Mouse (Mus musculus): ENCODE measurements around the gene Kdm6b.
"Not testable (repeated sequence)": the region's sequence is repeated elsewhere in the genome, so short reads cannot be mapped to it uniquely, and the experiment has no call there.

Kdm6b gene

DNA sequence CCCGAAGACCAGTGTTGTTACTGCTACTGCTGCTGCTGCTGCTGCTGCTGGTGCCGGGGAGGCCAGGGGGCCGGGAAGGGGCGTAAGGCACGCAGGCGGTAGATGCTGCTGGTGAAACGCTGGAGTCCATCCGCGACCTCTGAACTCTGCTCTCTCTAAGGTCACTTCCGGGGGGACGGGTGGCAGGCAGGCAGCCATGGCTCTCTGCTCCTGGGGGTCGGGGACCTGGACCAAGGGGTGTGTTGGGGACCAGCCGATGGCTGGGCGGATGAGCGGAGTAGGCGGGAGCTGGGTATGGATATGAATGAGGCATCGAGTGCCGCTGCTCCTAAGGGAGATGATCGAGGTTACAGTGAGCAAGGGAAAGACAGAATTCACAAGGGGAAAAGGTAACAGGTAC lies 7.2 kb downstream of the Kdm6b start:
- no peak for DNase-seq (ENCODE audit: low spot score)

DNA sequence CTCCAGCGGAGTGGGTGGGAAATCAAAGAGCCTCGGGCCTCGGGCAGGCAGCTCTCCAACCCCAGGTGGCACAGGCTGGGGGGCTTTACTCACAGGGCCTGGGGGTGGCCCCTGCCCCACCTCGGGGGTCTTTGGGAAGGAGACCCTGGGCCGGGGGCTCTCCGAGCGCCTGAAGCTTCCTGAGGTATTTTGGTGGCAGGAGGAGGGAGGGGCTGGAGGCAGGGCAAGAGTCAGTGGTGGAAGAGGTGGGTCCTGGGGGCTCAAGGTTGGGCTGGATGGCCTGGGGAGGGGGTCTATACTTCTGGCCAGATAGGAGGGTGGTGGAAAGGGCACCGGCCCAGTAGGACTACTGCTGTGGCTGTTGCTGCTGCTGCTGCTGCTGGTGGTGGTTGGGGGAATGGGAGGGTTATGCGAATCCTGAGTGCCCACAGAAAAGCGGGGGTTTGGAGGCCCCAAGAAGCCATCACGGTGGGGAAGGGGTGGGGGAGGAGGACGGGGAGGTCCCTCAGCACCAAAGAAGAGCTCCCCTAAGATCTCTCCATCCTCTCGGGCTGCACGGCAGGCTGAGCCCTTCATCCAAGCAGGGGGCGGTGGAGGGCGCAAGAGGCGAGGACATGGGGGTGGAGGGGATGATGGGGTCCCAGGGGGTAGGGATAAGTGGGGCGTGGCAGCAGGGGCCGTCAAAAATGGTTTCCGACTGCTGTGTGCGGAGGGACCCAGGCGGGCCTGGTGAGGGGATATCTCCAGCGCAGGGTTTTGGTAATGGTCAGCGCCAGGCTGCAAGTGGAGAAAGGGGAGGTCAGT lies 7.9 kb downstream of the Kdm6b start:
- no peak for DNase-seq (ENCODE audit: low spot score)

DNA sequence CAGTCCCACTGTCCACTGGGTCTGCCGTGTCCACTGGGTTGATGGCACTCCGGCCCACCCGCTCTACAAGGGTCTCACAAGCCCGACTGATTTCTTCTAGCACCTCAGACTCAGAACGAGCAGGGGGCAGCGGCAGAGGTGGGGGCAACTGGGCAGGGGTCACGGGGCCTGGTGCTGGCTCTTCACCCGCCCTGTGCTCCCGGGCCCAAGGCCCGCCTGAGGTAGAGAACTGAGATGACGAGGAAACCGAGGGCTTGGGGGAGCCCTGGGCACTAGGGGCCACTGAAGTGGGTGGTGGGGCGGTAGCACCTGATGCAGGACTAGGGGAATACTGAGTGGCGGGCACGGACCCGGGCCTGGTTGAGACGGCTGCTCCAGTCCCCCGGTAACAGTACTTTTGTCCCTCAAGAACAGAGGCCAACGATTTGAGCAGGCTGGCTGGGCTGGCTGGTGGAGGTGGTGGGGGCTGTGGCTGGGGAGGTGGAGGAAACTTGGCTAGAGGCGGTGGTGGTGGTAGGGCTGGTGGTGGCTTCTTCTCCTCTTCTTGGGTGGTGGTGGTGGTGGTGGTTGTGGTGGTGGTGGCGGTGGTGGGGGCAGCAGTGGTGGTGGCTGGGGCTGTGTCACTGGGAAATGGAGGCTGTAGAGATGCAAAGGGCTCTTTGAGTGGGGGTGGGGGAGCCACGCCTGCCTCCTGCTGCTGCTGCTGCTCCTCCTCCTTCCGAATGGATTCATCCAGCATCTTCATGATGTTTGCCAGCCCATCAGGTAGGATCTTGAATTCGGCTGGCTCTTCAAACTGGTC lies 8.7 kb downstream of the Kdm6b start:
- no peak for DNase-seq (ENCODE audit: low spot score)

DNA sequence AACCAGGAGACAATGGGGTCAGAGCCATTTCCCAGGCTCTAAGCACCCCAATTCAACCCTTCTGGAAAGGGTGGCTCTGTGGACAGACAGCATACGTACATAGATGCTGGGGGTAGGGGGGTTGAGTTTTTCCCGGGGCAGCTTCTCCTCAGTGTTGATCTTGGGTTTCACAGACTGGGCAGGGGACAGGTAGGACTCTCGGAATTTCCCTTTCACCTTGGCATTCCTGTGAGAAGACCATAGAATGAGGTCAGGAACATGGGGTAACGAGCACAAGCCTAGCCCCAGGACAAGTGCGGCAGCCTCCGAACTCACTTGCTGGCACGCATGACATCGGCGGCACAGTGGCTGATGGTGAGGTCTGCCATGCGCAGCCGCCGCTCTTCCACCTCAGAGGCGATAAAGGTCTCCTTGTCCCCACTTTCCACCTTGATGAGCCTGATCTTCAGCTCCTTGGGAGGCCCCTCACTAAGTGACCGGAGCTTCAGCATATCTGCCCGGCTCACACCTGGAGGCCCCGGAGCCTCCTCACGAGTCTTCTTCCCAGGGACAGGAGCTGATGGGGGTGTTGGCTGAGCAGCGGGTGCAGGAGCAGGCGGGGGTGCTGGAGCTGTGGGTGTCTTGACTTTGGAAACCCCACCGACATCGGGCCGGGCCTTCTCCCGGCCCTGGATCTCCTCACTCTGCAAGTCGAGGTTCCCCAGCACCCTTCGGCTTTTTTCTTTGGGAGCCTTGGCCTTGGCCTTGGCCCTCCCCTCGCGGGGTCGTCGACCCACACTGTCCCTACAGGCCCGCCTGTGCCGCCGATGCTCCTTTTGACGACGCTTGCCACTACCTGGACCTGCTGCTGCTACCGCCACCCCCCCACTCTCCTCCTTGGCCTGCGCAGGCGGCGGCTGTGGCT lies 9.5 kb downstream of the Kdm6b start:
- no peak for DNase-seq (ENCODE audit: low spot score)

DNA sequence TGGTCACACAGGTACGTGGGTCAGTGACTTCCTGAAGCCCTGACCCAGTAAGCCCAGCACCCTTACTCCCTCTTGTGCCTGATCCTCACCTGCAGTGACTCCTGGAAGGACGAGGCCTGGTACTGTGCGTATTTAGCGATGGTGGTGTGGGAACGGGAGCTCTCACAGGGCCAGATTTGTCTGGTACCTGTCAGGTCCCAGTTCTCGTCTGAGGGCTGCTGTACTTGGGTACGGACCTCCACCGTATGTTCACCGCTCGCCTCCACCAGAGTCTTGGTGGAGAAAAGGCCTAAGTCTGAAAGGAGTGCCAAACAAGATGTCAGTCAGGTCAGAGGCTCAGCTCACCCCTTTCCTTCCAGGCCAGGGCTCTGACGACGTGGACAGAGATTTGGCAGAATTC lies 11.5 kb downstream of the Kdm6b start:
- no peak for DNase-seq (ENCODE audit: low spot score)

DNA sequence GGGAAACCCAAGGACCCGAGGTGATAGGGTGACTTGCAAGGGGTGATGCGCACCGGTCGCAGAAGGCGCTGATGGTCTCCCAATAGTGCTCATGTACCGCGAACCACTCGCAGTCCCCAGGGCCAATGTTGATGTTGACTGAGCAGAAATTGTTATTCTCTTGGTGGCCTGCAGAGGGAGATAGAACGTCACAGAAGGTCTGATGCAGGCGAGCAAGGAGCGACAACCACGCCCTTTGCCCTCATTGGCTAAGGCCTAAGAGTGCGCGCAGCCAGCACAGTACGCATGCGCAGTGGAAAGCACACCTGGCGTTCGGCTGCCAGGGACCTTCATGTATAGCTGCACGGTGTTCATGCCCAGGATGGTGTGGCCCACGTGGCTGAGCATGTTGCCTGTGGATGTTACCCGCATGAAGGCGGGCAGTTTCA lies 12.3 kb downstream of the Kdm6b start:
- peak; percentile 95 for DNase-seq (ENCODE audit: low spot score)

DNA sequence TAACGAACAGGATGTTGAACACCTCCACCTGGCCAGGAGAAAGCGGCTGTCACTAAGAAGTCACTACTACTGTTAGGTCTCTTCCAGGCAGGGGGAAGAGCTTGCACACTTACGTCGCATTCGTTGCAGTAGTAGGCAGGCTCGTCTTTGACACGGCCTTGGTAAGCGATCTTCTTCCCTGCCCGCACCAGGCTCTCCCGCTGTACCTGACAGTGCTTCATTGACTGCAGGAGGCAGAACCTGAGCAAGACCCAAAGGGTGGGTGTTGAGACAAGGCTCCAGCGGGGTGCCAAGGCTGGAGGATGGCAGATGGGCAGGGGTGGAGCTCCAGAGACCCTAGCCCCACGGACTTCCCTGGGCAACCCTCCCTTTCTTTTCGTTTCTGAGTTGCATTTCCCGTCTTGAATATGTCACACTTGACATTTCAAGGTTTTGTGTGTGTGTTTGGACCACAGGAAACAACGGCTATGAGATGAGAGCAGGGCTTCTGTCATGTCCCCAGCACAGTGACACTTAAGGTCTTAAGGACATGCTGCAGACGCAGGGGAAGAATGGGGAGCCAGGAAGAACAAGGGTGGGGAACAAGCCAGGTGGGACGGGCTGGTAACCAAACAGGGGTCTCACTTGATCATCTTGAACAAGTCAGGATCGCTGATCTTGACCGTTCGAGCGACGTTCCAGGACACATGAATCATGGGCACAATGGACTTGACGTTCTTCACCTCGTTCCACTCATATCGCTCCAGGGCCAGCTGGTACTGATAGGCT lies 13.2 kb downstream of the Kdm6b start:
- no peak for DNase-seq (ENCODE audit: low spot score)

DNA sequence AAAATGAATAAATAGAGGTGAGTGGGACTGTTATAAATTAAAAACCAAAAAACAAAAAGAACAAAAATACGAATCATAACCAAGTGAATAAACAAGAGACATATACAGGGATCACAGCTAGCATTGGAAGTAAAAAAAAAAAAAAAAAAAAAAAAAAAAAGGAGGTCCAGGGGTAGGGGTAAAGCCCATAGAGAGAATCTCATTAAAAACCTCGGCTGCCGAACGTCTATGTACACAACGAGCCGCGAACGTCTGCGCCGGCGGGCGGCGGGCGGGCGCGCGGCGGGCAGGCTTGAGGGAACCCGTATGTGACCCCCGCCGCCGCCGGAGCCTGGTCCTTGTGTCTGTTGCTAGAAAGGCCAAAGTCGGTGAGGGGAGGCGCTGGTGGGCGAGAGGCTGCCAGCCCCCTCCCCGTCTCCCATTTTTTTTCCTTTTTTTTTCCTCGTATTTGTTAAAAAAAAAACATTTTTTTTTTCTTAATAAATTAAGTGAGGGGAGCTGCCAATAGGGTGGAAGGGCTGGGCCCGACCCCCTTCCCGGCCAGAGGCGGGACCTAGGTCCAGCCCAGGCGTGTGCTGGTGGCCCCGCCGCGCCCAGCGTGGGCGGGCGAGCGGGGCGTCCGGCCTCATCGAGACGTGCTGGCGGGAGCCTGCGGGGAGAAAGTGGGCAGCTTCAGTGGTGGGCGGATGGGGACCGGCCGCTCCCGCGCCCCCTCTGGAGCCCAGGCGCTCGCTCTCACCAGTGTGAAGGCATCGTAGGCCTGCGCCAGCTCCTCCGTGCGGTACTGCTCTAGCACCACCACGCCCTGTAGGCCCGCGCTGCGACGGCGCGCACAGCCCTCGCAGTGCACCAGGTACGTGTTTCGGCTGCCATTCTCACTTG lies 14.0 kb downstream of the Kdm6b start:
- DNase-seq (ENCODE audit: low spot score), result peak; percentile 27

DNA sequence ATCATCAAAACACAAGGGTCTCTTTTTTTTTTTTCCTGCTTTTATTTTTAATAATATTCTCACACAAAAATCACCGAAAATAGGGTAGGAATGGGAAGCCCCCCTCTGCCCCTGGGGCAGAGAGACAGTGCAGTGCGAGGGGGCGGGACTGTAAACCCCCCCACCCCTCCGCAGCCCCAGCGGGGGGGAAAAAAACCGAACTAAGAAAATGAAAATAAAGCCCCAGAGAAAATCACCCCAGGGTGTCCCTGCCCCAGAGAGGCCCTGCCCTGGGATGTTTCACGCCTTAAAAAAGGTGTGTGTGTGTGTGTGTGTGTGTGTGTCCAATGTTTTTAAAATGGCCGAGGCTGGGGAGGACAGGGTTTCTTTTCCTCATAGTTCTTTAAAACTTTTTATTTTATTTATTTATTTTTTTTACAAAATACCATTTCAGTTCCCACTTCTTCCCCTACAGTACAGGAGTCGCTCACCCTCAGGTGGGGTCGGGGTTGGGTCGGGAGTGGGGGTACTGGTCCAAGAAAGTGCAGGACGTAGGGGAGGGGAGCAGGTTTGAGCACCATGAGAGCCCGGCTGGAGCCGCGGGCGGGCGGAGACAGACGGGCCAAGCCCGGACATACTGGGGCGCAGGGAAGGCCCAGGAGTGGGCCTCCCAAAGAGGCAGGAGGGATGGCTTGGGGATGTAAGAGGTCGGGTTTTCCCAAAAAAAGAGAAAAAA lies 14.8 kb downstream of the Kdm6b start:
- DNase-seq (ENCODE audit: low spot score), result peak; percentile 15

DNA sequence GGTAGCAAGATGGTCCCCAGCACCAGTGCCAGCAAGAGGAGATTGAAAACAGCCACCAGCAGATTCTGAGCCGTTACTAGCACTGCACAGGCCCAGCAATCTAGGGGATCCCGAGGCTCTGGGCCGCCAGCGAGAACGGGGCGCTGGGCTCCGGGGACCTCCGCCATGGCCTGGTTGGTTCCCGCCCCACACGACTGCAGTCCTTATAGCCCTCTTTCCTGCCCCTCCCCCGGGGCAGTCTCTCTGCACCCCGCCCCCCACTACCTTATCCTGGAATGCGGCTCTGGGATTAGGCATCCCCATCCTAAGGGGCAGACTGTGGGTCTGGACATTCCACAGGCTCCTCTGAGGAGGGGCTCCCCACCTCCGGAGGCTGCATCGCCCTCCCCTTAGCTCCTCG lies 15.4 kb downstream of the Kdm6b start, which contains the start of gene Tmem88:
Tmem88 (minus strand) TSS at position 176 of the 400 bp plus-strand sequence.
- peak; percentile 27 for DNase-seq (ENCODE audit: low spot score)

DNA sequence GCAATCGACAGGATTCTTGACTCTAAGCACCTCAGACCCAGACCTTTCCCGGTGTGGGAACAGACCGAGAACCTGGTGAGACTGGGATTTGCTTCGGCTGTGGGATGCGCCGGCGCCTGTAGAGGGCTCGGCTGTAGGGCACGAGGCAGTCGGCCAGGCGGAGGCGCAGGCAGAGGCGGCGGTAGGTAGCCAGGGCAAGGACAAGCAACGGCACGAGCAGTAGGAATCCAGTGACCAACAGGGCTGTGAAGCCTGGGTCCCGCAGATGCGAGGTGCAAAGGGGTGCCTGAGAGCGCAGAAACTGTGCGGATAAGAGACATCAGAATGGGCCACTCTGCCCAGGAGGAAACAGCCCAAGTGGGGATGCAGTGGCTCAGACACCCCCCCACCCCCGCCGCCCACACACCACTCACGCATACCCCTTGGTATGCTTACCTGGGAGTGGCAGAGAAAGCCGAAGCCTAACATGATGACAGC lies 15.9 kb downstream of the Kdm6b start:
- DNase-seq (ENCODE audit: low spot score), result peak; percentile 41

DNA sequence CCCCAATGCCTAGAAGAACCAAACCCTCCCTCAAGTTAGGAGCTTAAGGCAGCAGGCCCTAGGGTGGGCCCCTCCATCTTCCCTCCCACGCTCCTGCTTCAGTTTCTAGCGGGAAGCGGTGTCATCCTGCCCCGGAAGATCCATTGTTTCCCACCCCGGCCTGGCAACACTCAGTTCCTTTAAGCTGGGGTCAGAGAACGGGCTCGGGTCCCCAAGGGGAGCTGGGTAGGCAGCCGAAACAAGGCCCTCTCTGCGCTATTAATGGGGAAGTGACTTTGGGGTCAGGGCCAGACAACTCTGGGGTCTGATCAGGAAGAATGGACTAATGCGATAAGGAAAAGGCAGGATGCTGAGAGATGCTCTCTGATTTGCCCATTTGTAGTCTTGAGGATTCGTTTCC lies 16.7 kb downstream of the Kdm6b start:
- DNase-seq (ENCODE audit: low spot score), result peak; percentile 20

DNA sequence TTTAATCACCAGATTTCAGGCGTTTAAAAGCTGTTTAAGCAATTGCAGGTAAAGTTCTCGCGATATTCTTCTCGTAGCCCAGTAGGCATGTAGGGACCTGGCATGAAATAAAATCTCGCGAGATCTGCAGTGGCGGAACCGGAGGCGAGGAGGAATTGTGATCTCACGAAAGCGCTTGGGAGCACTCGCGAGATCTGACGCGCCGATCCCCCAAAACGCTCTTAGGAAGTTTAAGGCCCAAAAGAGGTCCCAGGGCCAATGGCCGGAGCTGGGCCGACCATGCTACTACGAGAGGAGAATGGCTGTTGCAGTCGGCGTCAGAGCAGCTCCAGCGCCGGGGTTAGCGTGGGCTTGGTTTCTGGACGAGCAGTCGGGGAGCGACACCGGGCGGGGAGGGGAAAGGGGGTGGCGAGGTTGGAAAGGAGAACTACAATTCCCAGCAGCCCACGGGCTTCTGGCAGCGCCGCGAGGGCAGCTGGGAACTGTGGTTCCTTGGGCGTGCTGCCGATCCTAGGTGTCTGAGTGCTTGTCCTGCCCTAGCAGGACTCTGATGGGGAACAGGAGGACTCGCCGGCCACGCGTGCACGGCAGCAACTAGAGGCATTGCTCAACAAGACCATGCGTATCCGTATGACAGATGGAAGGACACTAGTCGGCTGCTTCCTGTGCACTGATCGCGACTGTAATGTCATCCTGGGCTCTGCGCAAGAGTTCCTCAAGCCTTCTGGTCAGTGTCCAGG lies 17.7 kb downstream of the Kdm6b start:
- peak; percentile 100 for DNase-seq (ENCODE audit: low spot score)

DNA sequence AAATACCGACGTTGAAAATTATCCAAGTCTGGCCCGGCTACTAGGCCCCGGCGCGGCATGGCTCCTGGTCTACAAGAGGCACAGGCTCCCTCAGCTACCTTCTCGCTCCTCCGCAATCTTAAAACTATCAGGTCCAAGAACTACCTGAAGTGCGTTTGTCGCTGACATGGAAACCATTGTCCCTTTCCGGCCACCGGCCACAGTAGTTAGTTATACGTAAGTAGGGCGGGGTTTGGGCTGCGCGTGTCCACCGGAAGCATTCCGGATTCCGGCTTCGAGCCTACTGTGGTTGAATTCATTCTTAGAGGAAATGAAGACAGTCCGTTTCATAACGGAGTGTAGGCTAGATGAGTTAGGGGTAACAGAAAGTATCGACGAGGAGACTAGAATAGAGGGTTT lies 18.2 kb downstream of the Kdm6b start, which contains the start of the genes Naa38 and Cyb5d1:
Naa38 (plus strand) TSS at position 253 of the 399 bp plus-strand sequence.
Cyb5d1 (minus strand) TSS at position 397 of the 399 bp plus-strand sequence.
- peak; percentile 91 for DNase-seq (ENCODE audit: low spot score)

DNA sequence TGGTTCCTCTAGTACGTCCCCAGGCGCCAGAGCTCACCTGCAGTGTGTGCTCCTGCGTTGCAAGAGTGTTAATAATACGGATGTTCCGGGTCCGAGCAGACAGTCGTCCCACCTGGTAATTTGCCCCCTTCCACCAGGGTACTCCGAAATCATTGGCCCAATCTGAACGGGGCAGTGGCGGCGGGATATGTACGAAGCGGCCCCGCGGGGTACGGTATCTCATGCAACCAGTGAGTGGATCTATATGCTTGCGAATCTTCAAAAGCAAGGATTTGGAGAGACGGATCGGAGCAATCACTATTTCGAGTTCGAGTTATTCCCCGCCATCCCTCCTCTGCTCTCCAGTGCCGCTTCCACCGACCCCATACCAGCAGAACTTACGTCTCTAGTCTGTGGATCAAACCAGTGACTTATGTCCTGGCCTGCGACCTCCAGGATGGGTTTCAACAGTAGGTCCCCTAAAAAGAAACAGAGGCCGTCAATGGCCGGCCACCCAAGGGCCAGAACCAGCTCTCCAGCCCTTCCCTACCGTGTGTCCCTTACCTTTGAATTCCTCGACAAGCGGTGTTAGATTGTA lies 18.8 kb downstream of the Kdm6b start:
- DNase-seq (ENCODE audit: low spot score), result not testable (repeated sequence)

DNA sequence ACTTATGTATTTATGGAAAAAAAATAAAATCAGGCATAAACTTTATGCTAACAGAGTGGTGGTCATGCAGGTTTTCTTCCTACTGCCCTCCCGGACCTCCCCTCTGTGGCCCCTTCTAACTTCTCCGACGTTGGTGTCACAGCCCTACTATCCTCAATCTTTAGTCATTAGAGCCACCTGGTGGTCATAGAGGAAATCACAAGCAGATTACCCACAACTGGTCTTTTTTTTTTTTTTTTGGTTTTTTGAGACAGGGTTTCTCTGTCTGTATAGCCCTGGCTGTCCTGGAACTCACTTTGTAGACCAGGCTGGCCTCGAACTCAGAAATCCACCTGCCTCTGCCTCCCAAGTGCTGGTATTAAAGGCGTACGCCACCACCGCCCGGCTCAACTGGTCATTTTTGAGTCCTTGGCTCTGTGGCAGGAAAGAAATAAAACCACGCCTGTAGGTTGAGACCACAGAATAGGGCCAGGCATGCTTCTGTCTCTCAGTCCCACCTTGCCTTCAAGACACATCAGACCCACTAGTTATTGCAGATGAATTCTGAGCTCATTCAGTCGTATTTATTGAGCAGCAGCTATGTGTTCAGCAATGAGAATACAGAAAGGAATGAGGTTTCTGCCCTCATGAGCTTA lies 23.0 kb downstream of the Kdm6b start:
- DNase-seq (ENCODE audit: low spot score), result peak; percentile 92

DNA sequence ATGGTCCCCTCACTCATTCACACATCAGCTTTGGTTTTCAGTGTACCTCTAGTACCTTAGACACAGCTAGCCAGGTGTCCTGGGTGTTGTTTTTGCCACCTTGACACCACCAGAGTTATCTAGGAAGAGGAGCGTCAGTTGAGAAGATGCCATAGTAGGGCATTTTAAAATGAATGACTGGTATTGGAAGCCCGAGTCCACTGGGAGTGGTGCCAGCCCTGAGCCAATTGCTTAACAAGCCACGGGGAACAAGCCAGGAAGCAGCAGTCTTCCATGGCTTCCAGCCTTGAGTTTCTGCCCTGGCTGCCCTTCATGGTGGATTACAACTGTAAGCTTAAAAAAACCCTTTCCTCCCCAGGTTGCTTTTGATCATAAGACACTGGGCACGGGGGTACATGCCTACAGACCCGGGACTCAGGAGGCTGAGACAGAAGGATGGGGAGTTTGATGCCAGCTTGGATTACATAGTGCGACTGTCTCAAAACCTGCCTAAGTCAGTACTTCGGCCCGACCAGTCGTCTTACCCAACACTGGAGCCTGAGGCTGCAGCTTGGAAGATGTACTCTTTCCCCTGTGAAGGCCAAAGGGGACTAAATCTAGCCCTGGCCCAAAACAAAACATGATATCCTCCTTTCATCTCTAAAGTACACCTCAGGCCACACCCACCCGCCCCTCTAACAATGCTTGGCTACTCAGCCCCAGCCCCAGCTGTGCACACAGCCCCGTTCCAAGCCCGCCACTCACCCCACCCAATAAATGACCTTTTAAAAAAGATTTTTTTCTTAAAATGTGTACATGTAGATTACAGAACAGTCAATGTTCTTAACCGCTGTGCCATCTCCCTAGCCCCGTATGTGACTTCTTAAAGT lies 23.7 kb downstream of the Kdm6b start:
- no peak for DNase-seq (ENCODE audit: low spot score)
